Mouse (Mus musculus): ENCODE measurements around the gene Gm49450.
"Not testable (repeated sequence)": the region's sequence is repeated elsewhere in the genome, so short reads cannot be mapped to it uniquely, and the experiment has no call there.

- TF ChIP-seq CTCF, POLR2A (IDR thresholded peaks at IDR 0.05; ENCODE audit: extremely low read depth, insufficient read depth, low read length): not testable (repeated sequence)
Observed at GRCm38 (mm10) chr15:98918499-98918895, 34.9 kb downstream of the Gm49450 start.
